18 mouse cellular contexts compared by ENCODE assay signal in the genomic region with DNA sequence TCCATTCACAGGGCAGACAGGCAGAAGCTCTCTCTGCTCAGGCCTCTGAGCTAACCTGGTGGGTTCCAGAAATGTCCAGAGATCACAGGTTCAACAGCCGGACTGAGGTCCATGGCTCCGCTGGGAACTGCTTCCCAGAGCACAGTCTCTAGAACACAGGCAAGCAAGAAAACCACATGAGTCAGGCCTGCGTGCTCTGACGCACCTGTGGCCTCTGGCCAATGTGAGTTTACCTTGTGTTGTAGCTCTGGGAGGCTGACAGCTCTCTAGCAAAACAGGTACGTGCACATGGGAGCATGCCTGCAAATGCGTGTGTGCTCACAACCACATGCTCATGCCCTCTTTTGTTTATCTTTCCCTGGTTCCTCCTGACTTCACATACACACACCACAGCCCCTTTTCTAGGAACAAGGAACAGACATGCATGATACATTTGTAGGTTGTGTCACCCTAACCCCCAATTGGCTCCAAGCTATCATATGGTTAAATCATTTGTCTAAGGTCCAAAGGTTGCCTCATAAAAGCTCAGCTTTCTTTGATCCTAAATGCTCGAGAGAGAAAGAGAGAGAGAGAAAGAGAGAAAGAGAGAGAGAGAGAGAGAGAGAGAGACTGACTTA. TPM values are rescaled to one million over a fixed set of nuclear protein-coding genes. Genes with fewer than 3 reads are reported as not detected.
DNase-seq lines count a peak whose midpoint lies in the region; ATAC-seq and TF ChIP-seq lines count a peak whose summit lies in the region.
"Had no signal": no experiment of that assay in that cellular context is flagged by ENCODE, and none has a peak within 500 bp of the region (broad histone marks: within the 10 kb centered on the region; RNA-seq: fewer than 3 reads in every experiment).

No protein-coding gene starts in this region.

- H3K4me2 ChIP-seq in embryonic facial prominence, embryonic 12.5 days (replicated peaks), result no peak overlapping the region
- no peak overlapping the region for H3K4me2 ChIP-seq in CH12.LX (ENCODE audit: insufficient read depth, low read depth, poor library complexity, severe bottlenecking)
- H3K4me2 ChIP-seq in intestine, postnatal 0 days (replicated peaks; ENCODE audit: low read depth), result peak overlapping the region; percentile 21
- H3K4me2 ChIP-seq in heart, embryonic 12.5 days, result no peak overlapping the region
- H3K4me2 ChIP-seq: heart, embryonic 11.5 days; limb, embryonic 15.5 days had no signal

- no peak overlapping the region for H3K27ac ChIP-seq in embryonic facial prominence, embryonic 12.5 days
- H3K27ac ChIP-seq in embryonic facial prominence, embryonic 10.5 days (replicated peaks), result no peak overlapping the region
- no peak overlapping the region for H3K27ac ChIP-seq in CH12.LX (ENCODE audit: insufficient read depth, low read depth)
- H3K27ac ChIP-seq in intestine, postnatal 0 days (ENCODE audit: low read depth, low read length), result peak overlapping the region; percentile 66
- H3K27ac ChIP-seq in heart, embryonic 12.5 days (ENCODE audit: poor library complexity, severe bottlenecking), result no peak overlapping the region
- H3K27ac ChIP-seq: limb, embryonic 15.5 days; midbrain, embryonic 10.5 days had no signal

- no peak for TF ChIP-seq CTCF in CH12.LX (conservative IDR thresholded peaks at IDR 0.05 in 1 of 2, IDR thresholded peaks at IDR 0.05 in 1 of 2; ENCODE audit: low read depth in 2 of 2, low read length in 2 of 2)
- no peak for TF ChIP-seq CTCF in intestine, postnatal 0 days (IDR thresholded peaks at IDR 0.05; ENCODE audit: low read depth)

- no peak for TF ChIP-seq EP300 in CH12.LX (IDR thresholded peaks at IDR 0.05; ENCODE audit: low read length)

- DNase-seq in embryonic facial prominence, embryonic 10.5 days (ENCODE audit: low spot score), result no peak
- peak; percentile 21 for DNase-seq in kidney, postnatal 10 days
- DNase-seq in kidney, postnatal 25 days, result no peak
- DNase-seq in CH12.LX (ENCODE audit: extremely low read depth), result peak; percentile 1
- no peak for DNase-seq in layer of hippocampus, adult 9-10 months (ENCODE audit: low spot score)
- DNase-seq: adrenal gland, adult 8-10 months; cerebellum, postnatal 10 days; gastrocnemius, postnatal 36 days; heart, postnatal 4 days; right cerebral cortex, adult 18-20 months had no signal

- no peaks in the 10 kb centered on the region for H3K27me3 ChIP-seq in embryonic facial prominence, embryonic 12.5 days
- H3K27me3 ChIP-seq in embryonic facial prominence, embryonic 10.5 days (replicated peaks; ENCODE audit: low read depth, poor library complexity, severe bottlenecking), result no peaks in the 10 kb centered on the region
- peaks cover 11% of the 10 kb centered on the region for H3K27me3 ChIP-seq in CH12.LX (replicated peaks)
- H3K27me3 ChIP-seq in intestine, postnatal 0 days (replicated peaks; ENCODE audit: control insufficient read depth, insufficient read depth, low read length), result no peaks in the 10 kb centered on the region
- H3K27me3 ChIP-seq in heart, embryonic 12.5 days (replicated peaks), result no peaks in the 10 kb centered on the region
- H3K27me3 ChIP-seq: limb, embryonic 15.5 days had no signal

- dilution Hi-C loops in CH12.LX (cut with MboI; ENCODE audit: extremely low pct_ligation_motif_present, extremely low pct_unique_long_range_greater_than_20kb, low sequenced_read_pairs), result no loop called here

- no peak for TF ChIP-seq RAD21 in CH12.LX (IDR thresholded peaks at IDR 0.05; ENCODE audit: low read depth, low read length)

- ATAC-seq in embryonic facial prominence, embryonic 12.5 days (ENCODE audit: insufficient number of reproducible peaks, insufficient read depth, low FRiP score, low TSS enrichment), result 0 out of 2 replicates have a peak, but pooled peaks have one; percentile 36
- peak; percentile 93 for ATAC-seq in intestine, postnatal 0 days
- ATAC-seq in heart, embryonic 12.5 days (ENCODE audit: insufficient number of reproducible peaks, low FRiP score), result no peak

- H3K4me3 ChIP-seq in embryonic facial prominence, embryonic 12.5 days, result no peak overlapping the region
- no peak overlapping the region for H3K4me3 ChIP-seq in embryonic facial prominence, embryonic 10.5 days
- H3K4me3 ChIP-seq in CH12.LX (replicated peaks in 1 of 3; ENCODE audit: low read depth in 2 of 3, low read length in 2 of 3, poor library complexity in 1 of 3), result no peak overlapping the region
- no peak overlapping the region for H3K4me3 ChIP-seq in intestine, postnatal 0 days (ENCODE audit: low read depth, low read length)
- H3K4me3 ChIP-seq in heart, embryonic 12.5 days, result no peak overlapping the region
- H3K4me3 ChIP-seq: limb, embryonic 15.5 days; midbrain, embryonic 10.5 days; myocyte had no signal

- in situ Hi-C loops in CH12.LX (cut with MboI; ENCODE audit: low pct_ligation_motif_present, low pct_unique_long_range_greater_than_20kb, low sequenced_read_pairs), result no loop called here

- H3K4me1 ChIP-seq in embryonic facial prominence, embryonic 12.5 days, result peaks cover 16% of the 10 kb centered on the region; the same call in 1 of the 2 replicates
- peaks cover 17% of the 10 kb centered on the region for H3K4me1 ChIP-seq in embryonic facial prominence, embryonic 10.5 days
- H3K4me1 ChIP-seq in CH12.LX (ENCODE audit: control insufficient read depth in 1 of 2, insufficient read depth in 2 of 2), result peaks cover 9 to 37% of the 10 kb centered on the region in 2 experiments
- H3K4me1 ChIP-seq in intestine, postnatal 0 days (replicated peaks; ENCODE audit: control insufficient read depth, insufficient read depth, low read length), result peaks cover 12% of the 10 kb centered on the region
- peaks cover 33% of the 10 kb centered on the region for H3K4me1 ChIP-seq in heart, embryonic 12.5 days (replicated peaks)

- no peak overlapping the region for H3K9ac ChIP-seq in embryonic facial prominence, embryonic 12.5 days
- no peak overlapping the region for H3K9ac ChIP-seq in CH12.LX (ENCODE audit: insufficient read depth, low read depth)
- H3K9ac ChIP-seq in intestine, postnatal 0 days (ENCODE audit: low read depth, low read length), result no peak overlapping the region
- no peak overlapping the region for H3K9ac ChIP-seq in heart, embryonic 12.5 days
- H3K9ac ChIP-seq: limb, embryonic 15.5 days had no signal

- no peak for TF ChIP-seq POLR2A in CH12.LX (IDR thresholded peaks at IDR 0.05; ENCODE audit: low read depth, low read length)

- H3K9me3 ChIP-seq in embryonic facial prominence, embryonic 12.5 days, result no peaks in the 10 kb centered on the region
- 0 out of 2 replicates have a peak, but pooled peaks cover 4% of the 10 kb centered on the region for H3K9me3 ChIP-seq in embryonic facial prominence, embryonic 10.5 days
- H3K9me3 ChIP-seq in CH12.LX (replicated peaks; ENCODE audit: low read length), result no peaks in the 10 kb centered on the region
- no peaks in the 10 kb centered on the region for H3K9me3 ChIP-seq in intestine, postnatal 0 days (ENCODE audit: control insufficient read depth)
- H3K9me3 ChIP-seq in heart, embryonic 12.5 days (replicated peaks), result no peaks in the 10 kb centered on the region
- H3K9me3 ChIP-seq: limb, embryonic 15.5 days; midbrain, embryonic 10.5 days had no signal

- H3K36me3 ChIP-seq in embryonic facial prominence, embryonic 12.5 days, result no peaks in the 10 kb centered on the region
- 0 out of 2 replicates have a peak, but pooled peaks cover 4% of the 10 kb centered on the region for H3K36me3 ChIP-seq in embryonic facial prominence, embryonic 10.5 days (replicated peaks)
- no peaks in the 10 kb centered on the region for H3K36me3 ChIP-seq in CH12.LX (replicated peaks in 1 of 2; ENCODE audit: control insufficient read depth in 1 of 2, insufficient read depth in 1 of 2, low read length in 1 of 2)
- no peaks in the 10 kb centered on the region for H3K36me3 ChIP-seq in intestine, postnatal 0 days (ENCODE audit: control insufficient read depth, insufficient read depth)
- peaks cover 4% of the 10 kb centered on the region; the same call in 1 of the 2 replicates for H3K36me3 ChIP-seq in heart, embryonic 12.5 days
- H3K36me3 ChIP-seq: limb, embryonic 15.5 days had no signal

- no peaks in the 10 kb centered on the region for H3K79me2 ChIP-seq in CH12.LX (replicated peaks; ENCODE audit: control insufficient read depth, extremely low read depth, insufficient read depth, poor library complexity, severe bottlenecking)

- 75% methylated on average over 7 of the region's 7 CpGs for WGBS in embryonic facial prominence, embryonic 12.5 days
- 76% methylated on average over 7 of the region's 7 CpGs for WGBS in embryonic facial prominence, embryonic 10.5 days
- WGBS in intestine, postnatal 0 days, result 26% methylated on average over 7 of the region's 7 CpGs
- 79% methylated on average over 7 of the region's 7 CpGs for WGBS in heart, embryonic 12.5 days

TF ChIP-seq in CH12.LX, 34 proteins besides CTCF, POLR2A, EP300 and RAD21:
- TF ChIP-seq CHD1 (IDR thresholded peaks at IDR 0.05; ENCODE audit: low read depth, low read length), result no peak
TF ChIP-seq in CH12.LX: peak in this region for 0.

RNA-seq across cellular contexts. Expression of a gene that starts 26.9 kb away (rescaled TPM):
- 1.8 and 3.1 TPM in 2 replicates for polyA plus RNA-seq in embryonic facial prominence, embryonic 12.5 days (2016; fragmentation: Nextera tagmentation; extraction: Ambion mirVana)
- polyA plus RNA-seq in embryonic facial prominence, embryonic 10.5 days (2016; fragmentation: Nextera tagmentation; extraction: Ambion mirVana), result 0.75 and 1.3 TPM in 2 replicates
- total RNA-seq in CH12.LX (2012; rRNA removed) (0.55 and 0.64 TPM in 2 replicates), CH12.LX (2014; rRNA removed) (3.4 and 4.1 TPM in 2 replicates)
- 4.8 and 5.7 TPM in 2 replicates for polyA plus RNA-seq in CH12.LX (2012; ENCODE audit: insufficient read length, low read depth)
- 0.35 and 0.41 TPM in 2 replicates for polyA plus RNA-seq in intestine, postnatal 0 days (2015; fragmentation: Nextera tagmentation; extraction: Ambion mirVana)
- 0.37 and 0.68 TPM in 2 replicates for polyA plus RNA-seq in heart, embryonic 12.5 days (2016; fragmentation: Nextera tagmentation; extraction: Ambion mirVana)
- total RNA-seq: adrenal gland, adult 8-10 months; ES-E14 had no signal

Comparison
In these comparisons a context has a peak if more than half of its experiments do, and no peak if none do; other contexts are left out.
1. DNase-seq: peak in kidney, postnatal 10 days (single experiment) and CH12.LX (single experiment); none in embryonic facial prominence, embryonic 10.5 days (single experiment), kidney, postnatal 25 days (0 of 2) and layer of hippocampus, adult 9-10 months (single experiment).